Mouse (Mus musculus) cerebellum, adult 2 months (tissue): ENCODE measurements at regions not wholly inside any gene's neighbourhood (a gene's known extent, or its start where the extent isn't known, plus 50 kb on each side); places are given as distances from the start of the nearest gene placed in this dataset.

Source experiments
- CTCF ChIP-seq: fragments of 200-500 bp; IDR thresholded peaks from 2 replicates; pipeline ENCODE4 v1.5.1; 2011; ENCODE audit warnings: low read depth, mild to moderate bottlenecking, control low read depth, low read length, moderate library complexity, borderline replicate concordance; ENCODE audit not compliant: insufficient read depth
- POLR2A ChIP-seq: fragments of 200-500 bp; IDR thresholded peaks from 2 replicates; pipeline ENCODE4 v1.6.1; 2011; ENCODE audit warnings: low read length, control low read depth, borderline replicate concordance; ENCODE audit not compliant: insufficient read depth

DNA sequence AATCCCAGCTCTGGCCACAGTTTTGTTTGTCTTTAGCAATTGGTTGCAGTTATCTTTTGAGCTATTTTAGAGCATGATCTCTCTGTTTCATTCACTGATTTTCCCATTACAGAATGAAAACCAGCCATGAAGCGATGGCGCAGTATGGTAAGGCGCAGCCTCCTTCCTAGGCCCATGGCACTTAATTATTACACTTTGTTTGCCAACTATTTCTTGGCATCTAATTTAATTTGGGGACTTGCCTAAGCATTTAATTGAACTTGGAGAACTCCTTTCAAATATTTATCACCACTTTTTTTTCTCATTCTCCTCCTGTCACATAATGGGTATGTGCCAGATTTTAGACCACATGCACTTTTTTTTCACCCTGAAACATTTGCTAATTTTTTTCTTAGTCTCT lies 588.0 kb upstream of the Cypt12 start:
- no peak for TF ChIP-seq POLR2A
- TF ChIP-seq CTCF = no peak
